Mouse (Mus musculus) C2C12 (cell line): ENCODE results near the gene Kank2.

ENCODE experiments used
- CEBPB ChIP-seq: IDR thresholded peaks from one replicate; pipeline ENCODE4 v1.6.1; 2011; ENCODE audit warnings: low read depth, mild to moderate bottlenecking, control low read depth, moderate library complexity
- CTCF ChIP-seq: IDR thresholded peaks from one replicate; pipeline ENCODE4 v1.5.1; 2011; ENCODE audit not compliant: control insufficient read depth, insufficient read depth, insufficient read length
- MAX ChIP-seq: IDR thresholded peaks from one replicate; pipeline ENCODE4 v1.6.1; 2011; ENCODE audit warnings: mild to moderate bottlenecking, control low read depth
- USF1 ChIP-seq: IDR thresholded peaks from one replicate; pipeline ENCODE4 v1.6.1; 2011; ENCODE audit warnings: low read depth, mild to moderate bottlenecking, control low read depth, moderate library complexity

GRCm38 (mm10) chr9:21784517-21785307, 13.8 kb downstream of the Kank2 start:
- TF ChIP-seq CTCF = no peak
- TF ChIP-seq MAX = no peak
- no peak for TF ChIP-seq CEBPB
- TF ChIP-seq USF1 = no peak
